Mouse (Mus musculus): ENCODE results near the gene Gm5795. TPM values are rescaled to one million over a fixed set of nuclear protein-coding genes. Genes with fewer than 3 reads are reported as not detected.
"Not testable (repeated sequence)": the region's sequence is repeated elsewhere in the genome, so short reads cannot be mapped to it uniquely, and the experiment has no call there.

Gm5795 gene
- not detected in 2 replicates for polyA plus RNA-seq (2015; fragmentation: Nextera tagmentation; extraction: Ambion mirVana)

GRCm38 (mm10) chr14:3187955-3188354, at the start of gene Gm5795:
Gene Gm5795 (plus strand): TSS chr14:3188255.
- H3K4me3 ChIP-seq (replicated peaks); H3K27me3 ChIP-seq (replicated peaks); H3K4me2 ChIP-seq; H3K9me3 ChIP-seq; H3K4me1 ChIP-seq; ATAC-seq (ENCODE audit: insufficient read depth, low FRiP score, low read depth); H3K36me3 ChIP-seq; H3K9ac ChIP-seq; H3K27ac ChIP-seq: not testable (repeated sequence)
- no CpG with 5 or more reads among the region's 2 CpGs for WGBS

DNA sequence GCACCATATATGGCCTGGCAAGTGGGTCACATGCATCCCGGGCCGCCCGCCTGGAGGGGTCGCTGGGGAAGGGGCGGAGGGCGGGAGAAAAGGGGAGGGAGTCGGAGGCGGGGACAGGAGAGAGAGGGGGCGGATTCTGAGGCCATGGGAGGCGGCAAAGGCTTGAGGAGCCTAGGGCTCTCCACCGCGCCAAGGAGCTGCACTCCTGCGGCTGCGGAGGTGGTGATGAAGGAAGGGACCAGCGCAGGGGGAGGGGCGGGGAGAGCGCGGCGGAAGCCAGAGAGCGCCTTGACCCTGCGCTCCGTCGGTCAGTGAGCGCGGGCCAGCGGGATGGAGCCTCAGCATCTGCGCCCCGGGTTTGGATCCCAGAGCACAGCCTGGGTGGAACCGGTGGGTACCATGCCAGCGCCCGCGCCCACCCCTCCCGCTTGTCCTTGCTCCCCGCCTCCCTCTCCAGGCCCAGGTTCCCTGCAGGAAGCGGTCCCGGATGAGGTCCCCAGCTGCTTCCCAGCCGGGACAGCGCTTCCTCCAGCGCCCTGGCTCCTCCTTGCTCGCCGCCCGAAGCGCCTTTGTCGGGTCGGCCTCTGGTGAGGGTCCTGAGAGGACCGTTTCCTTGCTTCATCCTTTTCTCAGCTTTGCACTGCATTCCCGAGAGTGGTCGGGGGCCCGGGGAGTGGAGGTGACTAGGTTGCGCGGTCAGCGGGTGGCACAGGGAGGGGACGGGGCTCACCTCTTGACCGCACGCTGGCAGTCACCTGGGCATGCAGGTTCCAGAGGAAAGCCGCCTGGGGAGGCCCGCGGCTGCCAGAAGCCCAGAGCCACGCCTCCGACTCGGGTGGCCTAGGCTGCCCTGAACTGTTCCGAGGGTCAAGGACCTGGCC, 20.5 kb downstream of the Gm5795 start, which contains the start of gene D830030K20Rik:
TSS of gene D830030K20Rik (plus strand) at position 217 of the 881 bp plus-strand sequence.
- not testable (repeated sequence) for H3K9me3 ChIP-seq; H3K27ac ChIP-seq; H3K4me1 ChIP-seq; ATAC-seq (ENCODE audit: insufficient read depth, low FRiP score, low read depth); H3K36me3 ChIP-seq; H3K27me3 ChIP-seq (replicated peaks)
- H3K4me3 ChIP-seq (replicated peaks): peak within 1 kb of the TSS; percentile 45
- WGBS: under 1% methylated on average over 22 of the region's 62 CpGs
- H3K9ac ChIP-seq: 0 out of 2 replicates have a peak within 1 kb of the TSS, but pooled peaks have one; percentile 16
- peak within 1 kb of the TSS; percentile 81 for H3K4me2 ChIP-seq

- H3K9me3 ChIP-seq; H3K27me3 ChIP-seq (replicated peaks); H3K4me2 ChIP-seq; H3K27ac ChIP-seq; H3K4me1 ChIP-seq; H3K9ac ChIP-seq; H3K4me3 ChIP-seq (replicated peaks); H3K36me3 ChIP-seq; ATAC-seq (ENCODE audit: insufficient read depth, low FRiP score, low read depth): not testable (repeated sequence)
- 8% methylated on average over 9 of the region's 11 CpGs for WGBS
These were observed 21.3 kb downstream of the Gm5795 start for GRCm38 (mm10) chr14:3209367-3209766.

Other genes with a start within 250 kb of the Gm5795 start
- not detected in 2 replicates for gene Gm2888, start 158.3 kb upstream of the Gm5795 start, polyA plus RNA-seq (2015; fragmentation: Nextera tagmentation; extraction: Ambion mirVana)
- gene Gm2897, start 139.0 kb upstream of the Gm5795 start, polyA plus RNA-seq (2015; fragmentation: Nextera tagmentation; extraction: Ambion mirVana): 1.6 and 2.1 TPM in 2 replicates
- gene Gm10340, start 54.3 kb upstream of the Gm5795 start, polyA plus RNA-seq (2015; fragmentation: Nextera tagmentation; extraction: Ambion mirVana): not detected in 2 replicates
- 5.2 and 5.7 TPM in 2 replicates for gene D830030K20Rik, start 20.2 kb downstream of the Gm5795 start, polyA plus RNA-seq (2015; fragmentation: Nextera tagmentation; extraction: Ambion mirVana)
- not detected in 2 replicates for gene Gm2956, start 144.4 kb downstream of the Gm5795 start, polyA plus RNA-seq (2015; fragmentation: Nextera tagmentation; extraction: Ambion mirVana)
- gene Gm10413, start 206.8 kb downstream of the Gm5795 start, polyA plus RNA-seq (2015; fragmentation: Nextera tagmentation; extraction: Ambion mirVana): not detected in 2 replicates
- gene Gm10409, start 224.4 kb downstream of the Gm5795 start, polyA plus RNA-seq (2015; fragmentation: Nextera tagmentation; extraction: Ambion mirVana): 0.62 and 0.64 TPM in 2 replicates
- gene Gm3005, start 239.8 kb downstream of the Gm5795 start, polyA plus RNA-seq (2015; fragmentation: Nextera tagmentation; extraction: Ambion mirVana): 0.35 and 0.40 TPM in 2 replicates